Mouse (Mus musculus): ENCODE data around the gene Cfap61.

Cfap61 gene

GRCm38 (mm10) chr2:146010816-146011215 lies 76.2 kb downstream of the Cfap61 start:
- no peak for DNase-seq (ENCODE audit: low spot score)

DNA sequence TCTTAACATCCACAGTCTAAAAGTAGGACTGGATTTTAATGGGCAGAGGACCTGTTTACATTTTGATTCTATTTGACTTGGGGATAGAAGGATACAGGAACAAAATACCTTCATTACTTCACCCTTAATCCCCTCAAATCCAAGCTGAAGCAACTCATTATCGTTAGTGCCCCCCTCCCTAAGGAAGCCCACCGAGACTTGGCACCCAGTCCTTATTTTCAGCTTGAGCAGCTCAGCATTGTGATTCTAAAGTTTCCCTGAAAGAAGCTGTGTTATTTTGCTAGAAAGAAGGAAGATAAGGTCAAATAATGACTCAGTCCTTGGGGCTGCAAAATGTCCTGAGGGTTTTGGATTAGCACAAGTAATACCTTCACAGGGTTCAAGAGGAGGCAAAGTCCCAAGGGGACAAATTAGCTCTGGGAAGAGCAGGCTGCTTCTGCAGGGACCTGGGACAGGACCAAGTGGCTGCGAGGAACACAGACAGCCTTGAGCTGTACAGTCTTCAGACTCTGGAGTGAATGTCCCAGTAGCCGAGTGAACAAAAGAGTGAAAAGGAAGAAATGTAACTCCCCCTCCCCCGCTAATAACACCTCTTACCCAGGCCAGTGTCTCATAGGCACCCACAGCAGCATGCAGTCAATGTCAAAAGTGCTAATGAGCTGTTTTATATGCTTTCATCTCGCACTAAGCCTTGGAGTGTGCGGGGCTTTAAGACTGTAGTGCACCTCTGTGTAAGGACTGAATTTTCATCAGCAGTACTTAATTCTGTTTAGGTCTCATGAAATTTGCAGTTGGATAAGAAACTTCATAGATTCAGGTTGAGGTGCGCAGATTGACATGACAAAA lies 81.0 kb downstream of the Cfap61 start:
- DNase-seq (ENCODE audit: low spot score): no peak

GRCm38 (mm10) chr2:146022846-146023245 lies 88.3 kb downstream of the Cfap61 start:
- DNase-seq (ENCODE audit: low spot score): no peak

GRCm38 (mm10) chr2:146043640-146044039 lies 109.1 kb downstream of the Cfap61 start:
- DNase-seq (ENCODE audit: low spot score): no peak

DNA sequence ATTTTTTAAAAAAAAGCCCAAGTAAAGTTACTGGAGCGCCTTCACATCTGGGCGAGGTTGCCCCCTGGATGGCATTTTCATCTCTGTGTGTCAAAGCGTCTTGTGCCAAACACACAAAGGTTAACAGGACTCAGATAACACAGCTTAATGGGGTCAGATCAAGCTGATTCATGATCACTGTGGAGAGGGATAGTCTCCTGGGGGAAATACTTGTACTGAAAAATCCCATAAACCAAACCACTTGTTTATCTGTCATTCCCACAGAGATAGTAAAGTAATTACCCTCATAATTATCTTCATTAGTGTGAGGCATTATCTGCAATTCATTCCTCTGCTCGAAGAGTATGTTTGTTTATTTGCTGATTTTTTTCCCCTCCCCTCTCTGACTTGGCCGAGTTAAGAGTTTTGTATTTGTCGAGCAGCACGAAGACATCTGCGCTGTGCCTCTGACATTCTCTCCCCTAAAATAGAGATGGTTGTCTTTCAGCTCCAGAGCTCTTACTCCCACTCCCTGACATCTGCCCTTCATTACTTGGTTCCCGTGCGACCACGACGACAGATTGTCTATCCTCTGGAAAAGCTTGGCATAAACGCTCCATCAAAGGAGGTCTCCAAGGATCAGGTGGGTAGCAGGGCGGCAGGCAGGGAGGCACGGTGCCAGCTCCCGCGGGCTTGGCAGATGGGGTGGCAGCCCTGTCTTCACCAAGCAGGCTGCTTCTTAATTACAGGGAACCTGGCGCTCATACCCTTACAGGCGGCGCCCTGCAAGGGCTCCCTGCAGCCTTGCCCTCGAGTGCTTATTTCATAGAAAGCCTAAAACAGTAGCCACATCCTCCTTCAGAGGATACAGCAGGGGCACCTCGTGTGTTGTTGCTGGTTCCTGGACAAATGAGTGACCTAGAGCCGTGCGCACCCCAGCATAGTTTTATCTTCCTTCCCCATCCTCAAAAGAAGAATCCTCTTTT lies 110.6 kb downstream of the Cfap61 start:
- no peak for DNase-seq (ENCODE audit: low spot score)

DNA sequence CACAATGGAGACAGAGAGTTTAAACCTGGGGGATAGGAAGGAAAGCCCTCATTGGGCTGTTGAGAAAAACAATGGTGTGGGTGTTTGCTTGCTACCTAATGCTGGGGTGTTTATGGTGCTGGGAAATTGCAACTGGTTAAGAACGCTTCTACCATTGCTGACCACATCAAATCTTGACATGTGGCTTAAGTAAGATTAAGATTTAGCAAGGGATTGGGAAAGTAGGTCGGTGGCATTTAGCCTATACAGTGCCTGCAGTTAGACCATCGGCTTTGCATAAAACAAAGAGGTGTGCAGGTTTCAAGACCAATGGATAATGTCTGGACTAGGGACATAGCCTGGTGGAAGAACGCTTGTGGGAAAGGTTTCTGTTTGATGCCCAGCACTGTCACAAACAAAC lies 113.1 kb downstream of the Cfap61 start:
- no peak for DNase-seq (ENCODE audit: low spot score)

GRCm38 (mm10) chr2:146048221-146048829 lies 113.7 kb downstream of the Cfap61 start:
- DNase-seq (ENCODE audit: low spot score): no peak

DNA sequence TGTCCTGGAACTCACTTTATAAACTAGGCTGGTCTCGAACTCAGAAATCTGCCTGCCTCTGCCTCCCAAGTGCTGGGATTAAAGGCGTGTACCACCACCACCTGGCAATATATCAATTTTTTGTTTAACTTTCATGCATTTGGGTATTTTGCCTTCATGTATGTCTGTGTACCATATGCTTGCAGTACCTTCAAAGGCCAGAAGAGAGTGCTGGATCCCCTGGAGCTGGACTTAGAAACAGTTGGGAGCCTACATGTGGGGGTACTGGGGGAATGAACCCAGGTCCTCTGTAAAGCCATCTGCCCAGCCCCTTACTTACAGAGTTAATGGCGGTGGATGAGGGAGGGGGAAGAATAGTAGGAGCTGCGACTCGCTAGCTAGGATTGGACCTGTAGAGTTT lies 114.8 kb downstream of the Cfap61 start:
- DNase-seq (ENCODE audit: low spot score): no peak

DNA sequence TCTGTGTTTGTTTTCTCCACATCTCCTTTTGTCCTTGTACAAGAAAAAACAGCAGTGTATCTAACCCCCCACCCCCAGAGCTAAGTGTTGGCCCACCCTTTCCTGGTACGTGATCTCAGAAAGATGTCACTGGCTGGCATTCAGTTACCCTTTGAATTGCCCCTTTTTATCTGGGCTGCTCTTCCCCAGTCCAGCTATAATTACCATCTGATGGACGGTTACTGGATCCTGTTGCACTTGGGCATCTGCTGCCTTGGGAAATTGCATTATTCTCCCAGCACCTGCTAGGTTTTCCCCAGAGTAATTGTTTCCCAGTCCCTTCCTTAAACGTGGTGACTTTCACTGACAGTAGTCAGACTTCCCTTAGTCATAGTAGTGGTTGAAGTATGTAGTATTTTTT lies 115.5 kb downstream of the Cfap61 start:
- DNase-seq (ENCODE audit: low spot score): no peak

DNA sequence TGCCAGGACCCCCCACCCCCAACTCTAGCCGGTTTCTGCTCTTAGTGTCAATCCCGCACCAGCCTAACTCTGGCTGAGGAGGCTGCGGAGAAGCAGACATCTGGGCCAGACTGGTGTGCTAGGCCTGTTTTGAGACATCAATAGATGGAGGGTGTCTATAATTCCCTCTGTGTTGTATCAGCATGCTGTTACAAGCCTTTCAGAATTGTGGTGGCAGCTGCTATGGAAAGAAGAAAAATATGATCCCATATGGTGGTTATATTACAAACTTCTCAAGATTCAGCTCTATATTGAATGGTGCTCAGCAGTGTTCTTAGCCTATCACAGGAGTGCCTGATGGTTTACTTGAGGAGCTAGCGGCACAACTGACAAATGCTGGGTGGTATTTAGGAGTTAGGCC lies 116.8 kb downstream of the Cfap61 start:
- no peak for DNase-seq (ENCODE audit: low spot score)

GRCm38 (mm10) chr2:146057123-146057522 lies 122.5 kb downstream of the Cfap61 start:
- DNase-seq (ENCODE audit: low spot score): no peak

GRCm38 (mm10) chr2:146058791-146059190 lies 124.2 kb downstream of the Cfap61 start:
- no peak for DNase-seq (ENCODE audit: low spot score)

DNA sequence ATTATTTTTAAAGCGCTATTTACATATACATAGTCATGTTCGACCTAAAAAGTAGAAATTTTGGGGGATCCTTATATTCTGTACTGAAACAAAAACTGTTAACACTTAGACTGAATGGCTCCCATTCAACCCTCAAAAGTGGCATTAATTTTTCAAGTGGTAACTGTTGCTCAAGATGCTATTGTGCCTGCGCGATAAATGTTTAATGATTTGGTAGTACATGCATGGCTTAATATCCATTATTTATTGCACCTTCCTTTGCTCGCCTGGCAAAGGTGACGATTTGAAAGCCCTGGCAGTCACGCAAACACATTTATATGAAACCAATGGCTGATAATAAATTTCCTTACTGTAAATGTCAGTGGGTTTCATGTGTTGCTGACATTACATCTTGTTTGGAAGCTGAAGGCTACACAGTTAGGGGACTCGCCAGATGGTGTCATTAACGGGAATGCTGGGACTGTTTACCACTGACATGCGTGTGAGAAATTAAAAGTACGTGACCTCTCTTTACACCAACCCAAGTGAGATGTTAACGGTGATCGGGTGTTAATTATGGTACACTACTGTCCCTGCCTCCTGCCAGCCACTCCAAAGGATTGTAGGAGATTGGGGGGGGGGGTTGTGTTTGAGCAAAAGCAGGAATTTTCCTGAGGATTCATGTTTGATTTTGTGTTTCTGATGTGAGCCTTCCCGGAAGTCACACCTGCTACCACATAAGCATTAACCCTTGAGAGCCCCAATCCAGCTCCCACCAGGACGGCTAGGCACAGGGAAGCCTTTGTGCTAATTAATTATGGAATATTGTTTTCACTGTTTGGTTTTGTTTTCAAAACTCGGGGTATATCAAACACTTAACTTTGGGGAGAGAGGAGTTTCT lies 127.1 kb downstream of the Cfap61 start:
- no peak for DNase-seq (ENCODE audit: low spot score)

DNA sequence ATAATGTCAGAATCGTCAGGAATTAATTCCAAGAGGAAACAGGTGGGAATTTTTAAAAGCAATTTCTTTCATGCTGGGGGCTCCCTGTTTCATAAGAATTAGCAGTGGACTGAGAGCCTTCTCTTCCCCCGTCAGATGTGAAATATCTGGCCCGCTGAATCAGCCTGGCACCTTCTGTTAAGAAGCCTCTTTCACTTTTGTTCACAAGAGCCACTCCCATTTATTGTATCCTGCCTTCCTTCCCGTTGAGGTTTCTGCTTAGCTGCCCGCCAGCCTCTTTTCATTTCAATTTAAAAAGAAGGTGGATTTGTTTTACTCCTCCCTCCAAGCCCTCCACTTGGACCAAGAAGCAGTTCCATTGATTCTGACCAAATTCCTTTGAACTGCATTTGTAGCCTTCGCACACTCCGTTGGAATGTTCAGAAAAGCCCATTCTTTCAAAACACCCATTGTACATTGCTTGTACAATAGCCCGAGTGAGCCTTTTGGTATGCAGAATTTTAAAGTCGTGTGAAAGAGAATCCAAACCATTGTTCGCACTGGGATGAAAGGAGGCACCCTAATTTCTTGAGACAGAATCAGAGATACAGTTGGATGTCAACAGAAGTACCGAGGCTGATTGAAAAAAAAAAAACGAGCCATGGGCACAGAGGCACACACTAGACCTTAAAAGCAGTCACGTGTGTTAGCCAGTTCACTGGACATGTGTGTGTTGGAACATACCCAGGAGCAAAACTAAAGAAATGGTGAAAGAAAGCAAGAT lies 127.9 kb downstream of the Cfap61 start:
- DNase-seq (ENCODE audit: low spot score): no peak

- no peak for DNase-seq (ENCODE audit: low spot score)
Measured at GRCm38 (mm10) chr2:146063093-146064074, 128.8 kb downstream of the Cfap61 start.

GRCm38 (mm10) chr2:146067364-146067763 lies 132.8 kb downstream of the Cfap61 start:
- no peak for DNase-seq (ENCODE audit: low spot score)

DNA sequence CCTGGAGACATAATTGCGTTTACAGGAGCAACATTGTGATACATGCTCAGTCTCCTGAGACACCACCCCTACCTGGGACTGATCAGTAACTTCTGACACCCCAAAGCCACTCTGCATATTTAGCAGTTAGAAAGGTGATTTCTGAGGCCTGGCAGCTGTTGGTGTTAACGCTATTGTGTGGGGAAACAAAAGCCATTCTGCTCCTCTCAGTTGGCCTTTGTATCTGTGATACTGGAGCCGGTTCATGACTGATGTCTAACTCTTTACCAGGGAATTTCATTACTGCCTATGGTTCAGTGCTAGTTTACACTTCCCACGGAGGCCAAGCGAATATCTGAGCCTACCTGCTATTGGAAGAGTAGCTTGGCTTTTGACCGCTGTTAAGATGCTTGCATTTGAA lies 138.7 kb downstream of the Cfap61 start:
- DNase-seq (ENCODE audit: low spot score): no peak

DNA sequence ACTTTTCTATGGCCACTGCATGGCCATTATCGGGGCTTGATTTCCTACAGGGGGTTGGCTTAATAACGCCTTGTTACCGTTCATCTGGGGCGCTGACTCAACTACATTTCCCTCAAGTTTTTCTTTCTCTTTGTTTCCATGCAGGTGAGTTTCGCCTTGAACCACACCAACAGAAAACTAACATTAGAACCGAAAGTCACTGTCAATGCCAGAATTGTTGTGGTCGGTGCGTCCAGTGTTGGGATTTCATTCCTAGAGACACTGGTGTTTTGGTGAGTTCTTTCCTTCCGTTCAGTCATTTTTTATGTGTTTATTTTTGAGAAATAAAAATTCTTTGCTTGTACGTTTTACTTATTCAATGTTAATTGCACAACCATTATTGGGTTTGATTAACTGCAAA lies 142.5 kb downstream of the Cfap61 start:
- DNase-seq (ENCODE audit: low spot score): no peak

- DNase-seq (ENCODE audit: low spot score): no peak
Measured at GRCm38 (mm10) chr2:146080282-146080681, 145.7 kb downstream of the Cfap61 start.

Data from ovary, postnatal 10 days (tissue).